Mouse (Mus musculus): Measurements from ENCODE around the gene Tmc8. TPM values are rescaled to one million over a fixed set of nuclear protein-coding genes. Genes with fewer than 3 reads are reported as not detected.
A peak's percentile ranks its signal among the peaks of the same experiment; 100 is the strongest.
"Not testable (repeated sequence)": the region's sequence is repeated elsewhere in the genome, so short reads cannot be mapped to it uniquely, and the experiment has no call there.

Tmc8 gene
- total RNA-seq, 2 experiments from 2014 or later, result 4.0 to 4.1 TPM

- intact Hi-C loops (cut with DNase I), result no loop called here
- no peak for DNase-seq
These were observed 9.5 kb downstream of the Tmc8 start for GRCm38 (mm10) chr11:117791441-117791761.

GRCm38 (mm10) chr11:117792281-117792888 is 10.5 kb downstream of the Tmc8 start:
- intact Hi-C loops (cut with DNase I), result no loop called here
- DNase-seq, result no peak

- intact Hi-C loops (cut with DNase I), result no loop called here
- DNase-seq, result no peak
These were observed 12.2 kb downstream of the Tmc8 start for GRCm38 (mm10) chr11:117794035-117794551.

GRCm38 (mm10) chr11:117796954-117797353 is 15.1 kb downstream of the Tmc8 start:
- intact Hi-C loops (cut with DNase I), result no loop called here
- no peak for DNase-seq

- no peak for DNase-seq
- intact Hi-C loops (cut with DNase I), result no loop called here
These were observed 15.8 kb downstream of the Tmc8 start, which contains the start of gene 6030468B19Rik for GRCm38 (mm10) chr11:117797511-117798159. Gene 6030468B19Rik (plus strand): TSS chr11:117797660.

- intact Hi-C loops (cut with DNase I), result no loop called here
- DNase-seq, result no peak
These were observed 16.3 kb downstream of the Tmc8 start for GRCm38 (mm10) chr11:117798160-117798541.

DNA sequence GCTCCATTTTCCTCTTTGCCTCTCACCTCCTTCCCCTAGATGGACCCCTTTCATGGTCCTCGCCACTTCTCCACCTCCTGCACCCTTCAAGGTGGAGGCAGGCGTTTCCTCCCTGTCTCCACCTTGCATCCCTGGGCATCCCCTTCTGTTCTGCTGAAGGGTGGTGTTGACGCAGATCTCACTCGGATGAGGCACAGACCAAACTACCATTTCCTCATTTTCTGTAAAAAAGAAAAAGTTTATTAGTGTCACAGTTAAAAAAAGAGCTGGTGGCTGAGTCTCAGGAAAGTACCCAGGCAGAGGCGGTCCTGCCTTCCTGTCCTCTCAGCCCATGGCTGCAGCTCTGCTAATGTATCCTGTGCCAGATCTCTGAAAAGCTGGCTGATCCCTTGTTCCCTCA is 17.3 kb downstream of the Tmc8 start:
- DNase-seq, result no peak
- intact Hi-C loops (cut with DNase I), result no loop called here

DNA sequence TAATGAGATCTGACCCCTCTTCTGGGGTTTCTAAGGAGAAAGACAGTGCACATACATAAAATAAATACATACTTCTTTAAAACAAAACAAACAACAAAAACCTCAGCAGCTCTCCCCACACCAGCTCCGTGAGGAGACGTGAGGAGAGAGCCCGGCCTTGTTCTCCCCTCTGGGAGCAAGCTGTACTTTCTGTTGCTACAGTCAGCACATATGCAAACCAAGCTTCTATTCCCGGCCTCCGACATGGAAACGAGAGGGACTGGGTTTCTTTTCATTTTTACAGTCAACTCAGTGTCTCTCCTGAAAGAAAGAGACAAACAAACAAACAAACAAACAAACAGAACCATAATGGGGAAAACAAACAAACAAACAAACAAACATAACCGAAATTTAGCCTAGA is 18.2 kb downstream of the Tmc8 start:
- no peak for DNase-seq
- intact Hi-C loops (cut with DNase I), result no loop called here

- DNase-seq, result no peak
- intact Hi-C loops (cut with DNase I), result no loop called here
These were observed 19.8 kb downstream of the Tmc8 start for GRCm38 (mm10) chr11:117801650-117802049.

GRCm38 (mm10) chr11:117803166-117803688 is 21.4 kb downstream of the Tmc8 start:
- intact Hi-C loops (cut with DNase I), result no loop called here

GRCm38 (mm10) chr11:117806781-117807180 is 24.9 kb downstream of the Tmc8 start:
- intact Hi-C loops (cut with DNase I), result no loop called here
- DNase-seq, result no peak

More at GRCm38 (mm10) chr11:117803166-117803688, 21.4 kb downstream of the Tmc8 start:
- DNase-seq, result no peak

DNA sequence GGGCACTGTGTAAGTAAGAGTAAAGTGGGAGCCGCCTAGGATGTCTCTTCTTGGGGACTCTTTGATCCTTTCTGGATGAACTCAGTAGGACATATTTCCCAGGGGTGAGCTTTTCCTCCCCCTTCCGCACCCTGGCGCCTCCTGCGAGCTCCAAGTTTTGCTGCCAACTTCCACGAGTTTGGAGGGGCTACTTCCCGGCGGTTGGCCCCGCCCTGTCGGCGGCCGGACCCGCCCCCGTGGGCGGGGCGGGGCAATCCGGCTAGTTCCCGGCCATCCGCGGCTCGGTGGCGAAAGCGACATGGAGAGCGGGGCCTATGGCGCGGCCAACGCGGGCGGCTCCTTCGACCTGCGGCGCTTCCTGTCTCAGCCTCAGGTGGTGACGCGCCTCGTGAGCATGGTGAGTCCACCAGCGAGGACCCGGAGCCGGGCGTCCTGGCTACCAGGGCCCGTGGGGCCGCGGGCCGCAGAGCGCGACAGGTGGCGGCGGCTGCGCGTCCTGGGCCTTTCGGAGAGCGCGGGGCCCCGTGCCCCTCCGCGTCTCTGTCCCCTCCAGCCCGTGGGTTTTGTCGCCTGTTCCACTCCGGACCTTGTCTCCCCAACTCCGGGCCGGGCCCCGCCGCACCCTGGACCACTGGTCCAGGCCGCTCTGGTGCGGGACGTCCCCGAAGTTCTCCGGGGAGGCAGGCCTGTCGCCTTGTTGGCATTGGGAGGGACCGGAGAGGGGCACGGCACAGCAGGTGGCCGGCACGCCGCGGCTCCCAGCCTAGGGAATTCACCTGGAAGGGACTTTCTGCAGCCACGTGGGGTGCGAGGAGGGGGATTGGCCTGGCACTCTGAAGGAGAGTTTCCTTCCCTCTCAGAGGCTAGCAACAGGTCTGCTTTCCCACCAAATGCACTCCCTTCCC is 27.8 kb downstream of the Tmc8 start, which contains the start of the genes Gm20708 and Syngr2:
TSS of gene Gm20708 (plus strand) at position 262 of the 905 bp plus-strand sequence.
TSS of gene Syngr2 (plus strand) at position 262 of the 905 bp plus-strand sequence.
- DNase-seq, result peak; percentile 83 to 84
- intact Hi-C loops (cut with DNase I), result no loop called here

- DNase-seq, result peak; percentile 84 to 86
- intact Hi-C loops (cut with DNase I), result no loop called here
These were observed 28.6 kb downstream of the Tmc8 start for GRCm38 (mm10) chr11:117810401-117811046.

DNA sequence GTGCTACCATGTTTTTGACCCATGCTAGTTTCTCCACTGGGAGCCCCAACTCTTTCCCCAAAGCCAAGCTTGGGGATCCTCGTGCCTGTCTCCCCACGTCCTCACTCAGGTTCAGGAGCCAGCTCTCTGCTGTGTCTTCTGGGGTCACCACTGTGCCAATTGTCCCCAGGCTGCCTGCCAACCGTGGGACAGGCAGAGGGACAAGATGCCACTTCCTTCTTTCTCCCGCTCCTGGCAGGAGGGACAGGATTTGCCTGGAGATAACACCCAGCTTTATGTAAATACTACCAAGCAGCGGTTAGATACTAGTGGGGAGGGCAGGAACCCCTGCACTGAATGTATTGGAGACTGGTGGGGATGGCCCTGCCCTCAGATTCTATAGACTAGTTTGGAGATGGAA is 32.0 kb downstream of the Tmc8 start:
- intact Hi-C loops (cut with DNase I), result no loop called here
- DNase-seq, result no peak

- no peak for DNase-seq
- intact Hi-C loops (cut with DNase I), result no loop called here
These were observed 33.0 kb downstream of the Tmc8 start for GRCm38 (mm10) chr11:117814704-117815366.

- DNase-seq; intact Hi-C loops (cut with DNase I): not testable (repeated sequence)
These were observed 34.0 kb downstream of the Tmc8 start for GRCm38 (mm10) chr11:117815850-117816249.

- intact Hi-C loops (cut with DNase I), result no loop called here
- no peak for DNase-seq
These were observed 34.6 kb downstream of the Tmc8 start for GRCm38 (mm10) chr11:117816389-117816996.

DNA sequence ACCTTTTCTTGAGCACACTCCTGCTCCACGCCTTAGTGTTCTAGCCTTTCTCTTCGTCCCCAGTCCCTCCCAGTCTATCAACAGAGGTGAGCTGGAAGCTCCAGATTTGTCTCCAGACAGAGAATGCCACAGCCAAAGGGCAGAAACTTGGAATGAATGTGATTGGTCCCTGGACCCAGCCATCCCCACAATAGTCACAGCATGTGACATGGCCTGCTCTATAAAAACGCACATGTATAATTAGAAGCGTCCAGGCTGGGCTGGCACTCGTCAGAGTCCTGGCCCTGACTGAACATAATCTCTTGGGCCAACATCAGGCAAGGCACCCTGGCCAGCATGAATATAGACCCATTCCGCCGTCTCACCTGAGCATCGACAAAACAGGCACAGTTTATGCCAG is 37.2 kb downstream of the Tmc8 start:
- intact Hi-C loops (cut with DNase I), result no loop called here
- peak in 1 of 2 experiments; percentile 58 for DNase-seq

DNA sequence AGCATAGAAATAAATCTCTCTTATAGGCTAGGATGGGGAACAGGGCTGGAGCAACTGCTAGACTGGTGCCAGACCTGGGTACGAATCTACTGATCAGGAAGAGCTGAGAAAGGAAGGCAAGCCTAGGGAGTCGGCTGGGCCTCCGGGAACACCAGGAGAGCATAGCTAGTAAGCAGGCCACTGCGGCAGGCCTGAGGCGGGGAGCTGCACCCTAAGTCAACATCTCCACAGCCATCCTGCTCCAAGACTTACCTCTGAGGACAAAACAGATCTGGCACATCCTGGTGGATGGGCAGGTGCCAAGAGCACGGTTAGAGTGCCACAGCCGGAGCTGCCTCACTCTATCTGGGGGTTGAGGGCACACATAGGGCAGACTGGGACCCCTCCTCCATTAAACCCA is 38.3 kb downstream of the Tmc8 start:
- DNase-seq, result no peak
- intact Hi-C loops (cut with DNase I), result no loop called here

Data from heart, postnatal 36 days (tissue).